Mouse (Mus musculus) limb, embryonic 14.5 days (tissue): ENCODE measurements around the gene Sgpp2. TPM values are rescaled to one million over a fixed set of nuclear protein-coding genes. Genes with fewer than 3 reads are reported as not detected.

Source experiments
- ATAC-seq: fragments of 200-750 bp; cut with Nextera tagmentation; 2 replicates; pipeline ENCODE4 v1.8.0; 2017; ENCODE audit warnings: low read depth, moderate number of reproducible peaks, moderate TSS enrichment; ENCODE audit not compliant: low FRiP score
- DNase-seq: peaks from one replicate; pipeline ENCODE4 v3.0.0-alpha.2; 2015; ENCODE audit warnings: low spot score
- H3K27ac ChIP-seq: fragments of 300-500 bp; sonication (generic); replicated peaks from 2 replicates; pipeline ENCODE4 v1.5.1; 2014; ENCODE audit warnings: low read depth, mild to moderate bottlenecking, low read length, moderate library complexity, mixed read lengths
- H3K27me3 ChIP-seq: fragments of 300-500 bp; sonication (generic); 2 replicates; pipeline ENCODE4 v1.6.1; 2014; ENCODE audit warnings: low read length, mixed read lengths; ENCODE audit not compliant: control insufficient read depth, insufficient read depth
- H3K36me3 ChIP-seq: fragments of 300-500 bp; sonication (generic); 2 replicates; pipeline ENCODE4 v1.6.1; 2014; ENCODE audit warnings: mild to moderate bottlenecking, low read length, moderate library complexity, mixed read lengths; ENCODE audit not compliant: control insufficient read depth, insufficient read depth
- H3K4me1 ChIP-seq: fragments of 300-500 bp; sonication (generic); 2 replicates; pipeline ENCODE4 v1.6.1; 2014; ENCODE audit warnings: antibody characterized with exemption, low read length, mixed read lengths; ENCODE audit not compliant: control insufficient read depth, insufficient read depth
- H3K4me2 ChIP-seq: fragments of 300-500 bp; sonication (generic); replicated peaks from 2 replicates; pipeline ENCODE4 v1.6.1; 2014; ENCODE audit warnings: low read depth, mild to moderate bottlenecking, low read length, moderate library complexity; ENCODE audit not compliant: severe bottlenecking
- H3K4me3 ChIP-seq: fragments of 300-500 bp; sonication (generic); replicated peaks from 2 replicates; pipeline ENCODE4 v1.5.1; 2014; ENCODE audit warnings: low read length
- H3K9ac ChIP-seq: fragments of 300-500 bp; sonication (generic); 2 replicates; pipeline ENCODE4 v1.6.1; 2014; ENCODE audit warnings: mild to moderate bottlenecking, low read depth, low read length, moderate library complexity; ENCODE audit not compliant: severe bottlenecking
- H3K9me3 ChIP-seq: fragments of 300-500 bp; sonication (generic); 2 replicates; pipeline ENCODE4 v1.6.1; 2016; ENCODE audit warnings: low read length; ENCODE audit not compliant: control insufficient read depth
- POLR2A ChIP-seq: fragments of 200-500 bp; IDR thresholded peaks from 2 replicates; pipeline ENCODE4 v1.8.0; 2012; ENCODE audit warnings: inconsistent platforms, mild to moderate bottlenecking, moderate library complexity, borderline replicate concordance; ENCODE audit not compliant: insufficient read depth, insufficient read length; ENCODE audit errors: extremely low read depth
- whole genome bisulfite sequencing: fragments of 180-500 bp; shearing (Covaris S2); extraction: QIAGEN DNeasy Blood & Tissue Kit; methylation state at CpG from one replicate; pipeline ENCODE4 v1.1.7; 2014; 5-methylcytosine and 5-hydroxymethylcytosine counted together
- polyA plus RNA-seq, 2 experiments: library from polyadenylated mRNA; depleted of rRNA in 1 of 2; stranded (reverse) in 1 of 2; unstranded in 1 of 2; fragments of >200 nt; fragmentation: Nextera tagmentation in 1 of 2; extraction: Ambion mirVana in 1 of 2; gene quantifications; 2 replicates each; pipeline versions ENCODE4 v1.2.1 to v1.2.3; 2012 to 2014

The Sgpp2 gene
- polyA plus RNA-seq, 2 experiments, result 0.55 to 0.69 TPM

GRCm38 (mm10) chr1:78396320-78396913 lies 86.3 kb downstream of the Sgpp2 start:
- Histone ChIP-seq H3K4me1 (no peaks in the 10 kb centered on the region), H3K27me3 (no peaks in the 10 kb centered on the region), H3K9me3 (no peaks in the 10 kb centered on the region), H3K4me3 (no peak overlapping the region), H3K36me3 (no peaks in the 10 kb centered on the region), H3K27ac (no peak overlapping the region), H3K9ac (no peak overlapping the region), H3K4me2 (no peak overlapping the region)
- ATAC-seq (no peak), DNase-seq (no peak)
- WGBS, result 44% methylated on average over 8 of the region's 8 CpGs
- TF ChIP-seq POLR2A, result no peak

GRCm38 (mm10) chr1:78399755-78400154 lies 89.6 kb downstream of the Sgpp2 start:
- ATAC-seq (no peak), DNase-seq (no peak)
- Histone ChIP-seq H3K4me1 (no peaks in the 10 kb centered on the region), H3K36me3 (no peaks in the 10 kb centered on the region), H3K4me3 (no peak overlapping the region), H3K4me2 (no peak overlapping the region), H3K9ac (no peak overlapping the region), H3K27me3 (no peaks in the 10 kb centered on the region), H3K27ac (no peak overlapping the region), H3K9me3 (no peaks in the 10 kb centered on the region)
- TF ChIP-seq POLR2A, result no peak
- 86% methylated on average over 3 of the region's 3 CpGs for WGBS

GRCm38 (mm10) chr1:78401413-78401812 lies 91.3 kb downstream of the Sgpp2 start:
- DNase-seq (no peak), ATAC-seq (no peak)
- Histone ChIP-seq H3K4me3 (no peak overlapping the region), H3K4me2 (no peak overlapping the region), H3K27ac (no peak overlapping the region), H3K9me3 (no peaks in the 10 kb centered on the region), H3K27me3 (no peaks in the 10 kb centered on the region), H3K4me1 (no peaks in the 10 kb centered on the region), H3K36me3 (no peaks in the 10 kb centered on the region), H3K9ac (no peak overlapping the region)
- TF ChIP-seq POLR2A, result no peak
- WGBS, result 93% methylated on average over 4 of the region's 4 CpGs

- H3K4me3 ChIP-seq, result no peak overlapping the region
- 82% methylated on average over 2 of the region's 2 CpGs for WGBS
- no peak overlapping the region for H3K27ac ChIP-seq
- H3K36me3 ChIP-seq, result no peaks in the 10 kb centered on the region
- no peaks in the 10 kb centered on the region for H3K9me3 ChIP-seq
- no peaks in the 10 kb centered on the region for H3K27me3 ChIP-seq
- no peak for ATAC-seq
- TF ChIP-seq POLR2A, result no peak
- no peak overlapping the region for H3K4me2 ChIP-seq
- H3K9ac ChIP-seq, result no peak overlapping the region
- no peak for DNase-seq
- no peaks in the 10 kb centered on the region for H3K4me1 ChIP-seq
Measured at GRCm38 (mm10) chr1:78409396-78409795, 99.3 kb downstream of the Sgpp2 start.

- no peak for TF ChIP-seq POLR2A
- H3K27ac ChIP-seq, result no peak overlapping the region
- H3K9me3 ChIP-seq, result no peaks in the 10 kb centered on the region
- no peak overlapping the region for H3K4me3 ChIP-seq
- no peaks in the 10 kb centered on the region for H3K36me3 ChIP-seq
- H3K9ac ChIP-seq, result no peak overlapping the region
- H3K27me3 ChIP-seq, result no peaks in the 10 kb centered on the region
- no peak for ATAC-seq
- WGBS, result 18% methylated on average over 7 of the region's 7 CpGs
- DNase-seq, result no peak
- H3K4me1 ChIP-seq, result no peaks in the 10 kb centered on the region
- no peak overlapping the region for H3K4me2 ChIP-seq
Measured at GRCm38 (mm10) chr1:78412668-78413067, 102.5 kb downstream of the Sgpp2 start.

DNA sequence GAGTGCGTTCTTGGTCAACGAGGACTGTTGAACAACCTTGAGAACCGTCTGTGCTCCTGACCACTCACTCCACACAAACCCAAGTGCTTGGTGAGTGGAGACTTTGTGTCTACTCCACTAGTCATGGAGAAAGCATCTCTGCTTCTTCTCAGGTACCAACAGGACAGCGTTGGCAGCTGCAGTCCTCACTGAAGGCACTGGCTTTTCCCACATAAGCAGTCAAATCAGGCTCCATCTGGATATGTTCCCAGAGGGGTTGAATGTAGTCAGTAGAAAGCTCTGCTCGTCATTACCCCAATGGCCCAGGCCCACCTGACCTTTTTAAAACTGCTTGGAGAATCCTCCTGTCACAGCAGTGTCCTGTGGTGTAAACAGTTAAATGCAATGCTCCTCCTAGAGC lies 104.3 kb downstream of the Sgpp2 start:
- no peaks in the 10 kb centered on the region for H3K36me3 ChIP-seq
- no peak overlapping the region for H3K4me2 ChIP-seq
- H3K27me3 ChIP-seq, result no peaks in the 10 kb centered on the region
- no peaks in the 10 kb centered on the region for H3K4me1 ChIP-seq
- no peak for ATAC-seq
- H3K27ac ChIP-seq, result no peak overlapping the region
- H3K4me3 ChIP-seq, result no peak overlapping the region
- DNase-seq, result no peak
- H3K9ac ChIP-seq, result no peak overlapping the region
- no peaks in the 10 kb centered on the region for H3K9me3 ChIP-seq
- TF ChIP-seq POLR2A, result no peak
- 89% methylated on average over 5 of the region's 5 CpGs for WGBS
